Mouse (Mus musculus) kidney, adult 8-10 months (tissue): ENCODE data around the gene Mrpl34.
"Not testable (repeated sequence)": the region's sequence is repeated elsewhere in the genome, so short reads cannot be mapped to it uniquely, and the experiment has no call there.

Experiments used
- DNase-seq, 2 experiments: peaks; one replicate each; pipeline ENCODE4 v3.0.0; 2022

Mrpl34 gene

DNA sequence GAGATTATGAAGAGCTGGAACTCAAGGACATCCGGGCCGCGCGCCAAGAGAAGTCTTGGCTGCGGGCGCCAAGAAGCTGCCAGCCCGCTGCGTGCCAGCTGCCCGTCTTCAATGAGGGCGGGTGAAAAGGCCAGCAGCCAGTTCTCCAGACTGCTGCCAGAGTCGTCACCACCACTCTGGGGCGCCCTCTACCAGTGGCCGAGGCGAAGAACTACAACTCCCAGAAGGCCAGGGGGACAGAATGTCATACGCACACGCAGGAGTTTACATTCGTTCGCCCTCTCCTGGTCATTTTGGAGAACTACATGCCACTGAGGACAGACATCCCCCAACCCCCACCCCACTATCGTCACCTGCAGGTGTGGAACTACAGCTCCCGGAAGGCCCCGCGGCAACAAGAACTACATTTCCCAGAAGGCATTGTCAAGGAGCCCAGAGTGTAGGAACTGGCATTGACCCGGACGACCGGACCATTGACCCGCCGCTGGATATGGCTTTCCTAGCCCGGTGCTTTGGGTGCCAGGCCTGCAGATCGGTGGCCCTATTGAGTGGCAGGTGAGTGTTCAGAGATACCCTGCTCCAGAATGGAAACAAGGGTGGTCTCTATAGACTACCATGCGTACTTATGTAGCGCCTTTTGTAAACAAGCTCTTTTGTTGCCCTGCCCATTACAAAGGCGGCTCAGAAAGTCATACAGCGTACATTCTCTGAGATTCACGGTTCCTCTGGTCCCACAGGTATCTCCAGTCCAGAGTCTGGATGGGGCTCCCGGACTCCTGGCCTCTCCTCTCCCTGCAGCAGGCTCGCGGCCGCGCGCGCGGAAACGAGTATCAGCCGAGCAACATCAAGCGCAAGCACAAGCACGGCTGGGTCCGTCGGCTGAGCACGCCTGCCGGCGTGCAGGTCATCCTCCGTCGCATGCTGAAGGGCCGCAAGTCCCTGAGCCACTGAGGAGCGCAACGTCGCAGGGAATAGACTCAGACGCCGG lies at the start of gene Mrpl34:
TSS of gene Mrpl34 (plus strand) at position 447 of the 988 bp plus-strand sequence.
- peak; percentile 99 for DNase-seq

DNA sequence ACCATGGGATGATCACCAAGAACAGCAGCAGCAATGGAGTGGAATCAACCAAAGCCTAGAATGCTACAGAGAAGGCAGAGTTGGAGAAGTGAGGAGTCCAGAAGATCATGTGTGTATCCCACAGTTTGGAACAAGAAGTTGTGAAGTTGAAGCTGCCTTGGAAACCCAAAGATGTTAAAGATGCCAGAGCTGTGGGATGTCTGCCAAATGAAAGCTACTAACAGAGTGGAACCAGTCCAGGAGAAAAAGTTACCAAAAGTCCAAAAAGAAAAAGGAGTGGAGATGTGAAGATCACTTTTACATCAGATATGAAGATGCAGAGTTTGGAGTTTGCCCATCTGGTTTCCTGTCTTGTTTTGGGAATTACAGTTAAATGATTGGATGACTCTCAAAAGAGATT lies 42.6 kb upstream of the Mrpl34 start:
- DNase-seq: no peak

DNA sequence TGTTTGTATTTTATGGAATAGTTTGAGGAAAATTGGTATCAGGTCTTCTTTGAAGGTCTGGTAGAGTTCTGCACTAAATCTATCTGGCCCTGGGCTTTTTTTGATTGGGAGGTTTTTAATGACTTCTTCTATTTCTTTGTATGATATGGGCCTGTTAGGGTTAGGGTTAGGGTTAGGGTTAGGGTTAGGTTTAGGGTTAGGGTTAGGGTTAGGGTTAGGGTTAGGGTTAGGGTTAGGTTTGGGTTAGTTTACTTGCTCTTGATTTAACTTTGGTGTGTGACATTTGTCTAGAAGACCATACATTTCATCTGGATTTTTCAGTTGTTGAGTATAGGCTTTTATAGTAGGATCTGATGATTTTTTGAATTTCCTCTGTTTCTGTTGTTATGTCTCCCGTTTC lies 31.8 kb upstream of the Mrpl34 start:
- DNase-seq: not testable (repeated sequence)

DNA sequence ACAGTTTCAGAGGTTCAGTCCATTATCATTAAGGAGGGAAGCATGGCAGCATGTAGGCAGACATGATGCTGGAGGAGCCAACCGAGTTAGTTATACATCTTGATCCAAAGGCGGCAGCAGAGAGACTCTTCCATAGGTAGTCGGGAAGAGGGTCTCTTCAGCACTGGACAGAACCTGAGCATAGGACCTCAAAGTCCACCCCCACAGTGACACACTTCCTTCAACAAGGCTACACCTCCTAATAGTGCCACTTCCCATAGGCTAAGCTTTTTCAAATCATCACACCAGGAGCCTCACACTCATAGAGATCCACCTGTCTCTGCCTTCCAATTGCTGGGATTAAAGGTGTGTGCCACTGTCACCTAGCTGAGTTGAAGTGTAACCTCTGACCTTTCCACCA lies 27.7 kb upstream of the Mrpl34 start:
- no peak for DNase-seq

DNA sequence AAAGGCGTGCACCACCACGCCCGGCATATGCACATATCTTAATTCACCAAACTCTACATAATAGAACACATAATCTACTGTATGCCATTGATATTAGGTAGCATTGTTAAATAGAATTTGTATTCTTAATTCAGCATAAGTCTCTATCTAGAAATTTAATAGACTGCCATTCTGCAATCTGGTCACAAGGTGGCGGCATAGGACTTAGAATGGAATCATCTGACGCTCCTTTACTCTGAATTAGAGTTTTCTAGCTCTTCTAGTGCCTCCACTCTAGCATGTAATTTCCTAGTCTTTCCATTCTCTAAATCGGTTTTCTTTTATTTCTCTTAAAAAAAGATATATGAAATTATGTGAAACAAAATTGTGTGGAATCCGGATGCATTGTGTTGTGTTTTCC lies 23.4 kb upstream of the Mrpl34 start:
- DNase-seq: peak; percentile 27

DNA sequence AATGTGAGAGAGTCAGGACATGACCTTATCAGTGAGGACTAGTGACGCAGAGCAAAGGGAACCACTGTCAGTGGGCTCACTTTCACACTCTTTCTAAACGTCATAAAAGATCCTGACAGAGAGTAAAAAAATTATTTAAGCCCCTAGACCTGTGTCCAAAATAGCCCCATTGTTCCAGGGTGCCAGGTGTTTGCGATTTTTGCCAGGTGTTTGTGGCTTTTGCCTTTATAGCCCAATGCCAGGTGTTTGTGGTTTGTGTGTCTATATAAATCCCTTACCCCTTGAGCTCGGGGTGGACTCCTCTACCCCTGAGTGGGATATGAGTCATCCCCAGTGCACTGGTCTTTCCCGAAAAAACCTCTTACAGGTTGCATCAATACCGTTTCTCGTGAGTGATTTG lies 19.7 kb upstream of the Mrpl34 start:
- no peak for DNase-seq

DNA sequence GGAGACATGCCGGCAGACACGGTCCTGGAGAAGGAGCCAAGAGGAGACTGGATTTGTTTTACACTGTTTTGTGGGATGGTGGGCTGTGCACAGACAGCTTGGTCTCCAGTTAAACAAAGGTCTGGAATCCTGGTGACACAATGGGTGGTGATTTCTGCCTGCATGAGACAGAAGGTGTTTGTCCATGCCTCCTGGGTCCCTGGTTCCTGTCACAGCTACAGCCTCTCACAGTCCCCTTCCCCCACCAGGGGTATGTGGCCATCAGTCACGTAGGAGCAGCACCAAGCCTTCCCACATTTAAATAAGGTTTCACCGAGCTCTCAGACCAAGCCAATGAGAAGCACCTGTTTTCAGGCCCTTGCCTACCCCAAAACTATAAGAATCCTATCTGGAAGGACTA lies 13.4 kb upstream of the Mrpl34 start:
- no peak for DNase-seq

DNA sequence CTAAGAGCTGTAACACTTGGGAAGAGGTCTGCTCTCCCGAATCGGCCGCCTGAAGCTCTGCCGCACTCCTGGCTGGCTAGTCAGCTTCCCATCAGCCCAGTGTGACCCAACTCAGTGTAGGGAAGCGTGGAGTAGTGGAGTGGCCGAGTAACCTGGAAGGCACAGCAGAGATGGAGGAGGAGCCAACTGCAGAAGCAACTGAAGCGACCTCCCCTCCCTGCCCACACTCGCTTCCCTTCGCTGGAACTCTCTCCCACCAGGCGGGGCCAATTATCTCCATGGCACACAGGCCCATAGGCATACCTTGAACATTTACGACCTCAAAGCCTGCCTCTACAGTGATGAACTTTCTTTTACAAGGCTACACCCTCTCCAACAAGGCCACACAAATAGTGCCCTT lies 13.0 kb upstream of the Mrpl34 start:
- DNase-seq: no peak

DNA sequence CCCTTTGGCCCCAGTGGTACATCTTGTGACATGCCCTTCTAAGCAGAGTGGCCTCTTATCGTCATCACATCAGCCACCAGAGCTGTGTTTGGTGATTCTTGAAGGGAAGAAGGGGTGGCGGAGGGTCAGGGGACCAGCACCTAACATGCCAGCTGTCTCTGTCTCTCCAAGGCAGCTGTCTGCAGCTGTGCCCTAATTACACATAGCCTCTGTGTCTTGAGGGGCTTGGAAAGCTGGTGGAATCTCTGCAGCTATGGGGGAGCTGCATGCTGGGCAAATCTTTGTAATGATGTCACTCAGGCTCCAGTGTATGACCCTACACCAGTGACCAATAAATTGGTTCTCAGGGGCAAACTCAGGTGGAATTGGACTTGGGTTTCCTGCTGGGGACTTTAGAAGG lies 12.1 kb upstream of the Mrpl34 start:
- DNase-seq: no peak

DNA sequence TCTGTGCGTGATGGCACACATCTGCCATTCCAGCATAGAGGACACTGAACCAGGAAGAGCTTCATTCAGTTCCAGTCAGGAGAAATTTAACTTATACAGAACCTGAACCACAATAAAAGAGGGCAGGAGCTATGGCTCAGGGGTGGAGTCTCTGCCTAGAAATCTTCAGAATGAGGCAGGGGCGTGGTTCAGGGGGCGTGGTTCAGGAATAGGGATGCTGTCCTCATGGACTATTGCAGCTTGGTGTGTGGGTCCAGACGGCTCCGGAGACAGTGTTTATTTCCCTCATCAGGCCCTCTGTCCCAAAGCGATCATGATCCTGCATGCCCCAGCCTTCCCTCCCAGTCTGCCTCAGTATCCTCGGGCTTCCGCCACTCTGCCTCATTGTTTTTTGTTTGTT lies 10.1 kb upstream of the Mrpl34 start:
- DNase-seq: no peak

DNA sequence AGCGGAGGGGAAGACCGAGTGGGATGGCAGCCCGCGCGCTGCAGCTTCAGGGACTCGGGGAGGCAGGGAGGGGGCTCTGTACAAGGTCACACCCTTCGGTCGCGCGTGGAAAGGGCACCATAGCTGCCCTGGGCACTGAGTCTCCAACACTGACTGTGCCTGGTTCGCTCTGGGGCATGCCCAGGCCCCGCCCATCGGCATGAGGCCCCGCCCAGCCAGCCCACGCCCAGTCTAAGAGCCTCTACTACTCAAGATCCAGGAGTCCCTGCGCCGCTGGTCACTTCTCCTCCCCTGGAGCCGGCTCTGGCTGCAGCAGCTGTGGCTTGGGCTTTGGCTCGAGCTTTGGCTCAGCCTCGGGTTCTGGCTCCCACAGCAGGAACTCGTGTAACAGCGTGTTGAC lies 7.9 kb upstream of the Mrpl34 start:
- DNase-seq: no peak

DNA sequence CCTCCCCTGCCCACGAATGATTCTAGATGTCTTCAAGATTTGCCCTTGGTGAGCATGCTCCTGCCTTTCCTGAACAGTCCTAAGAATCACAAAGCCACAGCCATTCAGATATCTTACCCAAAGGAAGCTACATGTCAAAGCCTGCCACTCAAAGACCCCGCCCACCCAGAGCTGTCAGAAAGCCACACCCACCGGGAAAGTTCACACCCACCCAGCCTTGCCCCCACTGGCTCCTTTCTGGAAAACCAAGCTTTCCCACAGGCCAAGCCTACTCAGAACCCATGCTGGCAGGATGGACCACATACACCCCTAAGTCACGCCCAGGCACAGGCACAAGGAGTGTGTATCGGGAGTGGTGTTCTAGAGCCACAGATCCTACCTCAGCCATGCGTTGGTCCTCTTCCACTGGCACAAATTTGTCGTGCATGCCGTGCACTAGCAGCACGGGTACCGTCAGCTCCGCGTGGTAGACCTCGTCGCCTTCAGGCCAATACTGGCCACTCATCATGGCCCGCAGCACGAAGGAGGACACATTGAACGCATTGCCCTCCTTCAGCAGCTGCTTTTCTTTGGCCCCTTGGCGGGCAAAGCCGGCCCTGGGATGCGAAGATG lies 7.0 kb upstream of the Mrpl34 start:
- DNase-seq: no peak

DNA sequence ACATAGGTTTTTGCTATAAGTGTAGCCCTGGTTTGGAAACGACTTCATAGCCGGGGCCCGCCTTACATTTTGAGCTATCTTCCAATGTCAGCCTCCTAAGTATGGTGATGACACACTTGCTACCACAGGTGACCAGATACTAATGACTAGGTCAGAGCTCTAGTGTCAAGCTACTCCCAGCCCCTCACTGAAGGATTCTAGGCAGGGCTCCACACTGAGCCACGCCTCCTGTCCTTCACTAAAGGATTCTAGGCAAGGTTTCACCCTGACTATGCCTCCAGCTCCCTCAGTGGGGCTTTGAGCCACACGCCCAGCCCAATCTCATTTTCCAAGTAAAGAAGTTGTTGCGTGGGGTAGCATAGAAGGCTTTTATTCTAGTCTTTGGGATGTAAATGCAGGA lies 4.0 kb upstream of the Mrpl34 start:
- no peak for DNase-seq

DNA sequence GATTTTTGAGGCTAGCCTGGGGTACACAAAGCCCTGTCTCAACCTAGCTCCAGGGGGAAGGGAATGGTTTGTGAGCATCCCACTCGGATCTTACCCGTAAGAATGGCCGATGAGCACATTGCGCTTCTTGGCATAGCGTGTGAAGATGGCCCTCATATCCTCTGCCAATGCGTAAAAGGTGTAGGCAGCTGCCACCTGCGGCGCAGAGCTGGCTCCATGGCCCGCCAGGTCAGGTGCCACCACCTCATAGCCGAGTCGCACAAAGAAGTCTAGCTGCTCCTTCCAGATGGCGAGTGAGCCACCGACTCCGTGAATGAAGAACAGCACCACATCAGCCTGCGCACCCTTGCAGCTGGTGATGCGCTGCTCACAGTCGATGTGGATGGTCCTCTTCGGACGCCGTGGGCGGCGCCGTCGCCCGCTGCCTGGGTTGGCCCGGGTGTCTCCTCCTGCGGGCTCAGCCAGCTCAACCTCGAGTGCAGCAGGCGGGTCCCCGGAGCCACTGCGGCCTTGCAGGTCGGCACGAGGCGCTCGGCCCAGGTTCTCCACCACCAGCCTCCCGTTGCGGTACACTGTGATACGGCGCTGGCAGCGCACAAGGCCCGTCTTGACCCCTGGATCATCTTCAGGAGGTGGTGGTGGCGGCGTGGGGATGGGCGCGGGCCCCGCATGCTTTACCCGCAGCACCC lies 3.5 kb upstream of the Mrpl34 start:
- DNase-seq: no peak

DNA sequence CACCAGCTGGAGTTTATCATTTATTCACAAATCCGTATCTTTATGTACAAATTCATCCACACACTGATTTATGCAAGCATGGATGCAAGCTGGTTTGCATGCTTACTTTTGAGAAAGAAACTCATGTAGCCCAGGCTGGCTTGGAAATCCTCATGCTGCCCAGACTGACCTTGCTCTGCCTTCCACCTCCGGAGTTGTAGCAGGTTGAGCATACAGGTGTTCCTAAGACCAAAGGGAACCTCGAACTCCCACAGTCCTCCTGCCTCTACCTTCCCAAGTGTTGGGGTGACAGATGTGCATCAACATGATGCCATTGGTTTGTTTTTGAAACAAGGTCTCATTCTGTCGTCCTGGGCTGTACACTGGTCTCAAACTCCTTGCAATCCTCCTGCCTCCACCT lies 2.6 kb upstream of the Mrpl34 start:
- DNase-seq: no peak

DNA sequence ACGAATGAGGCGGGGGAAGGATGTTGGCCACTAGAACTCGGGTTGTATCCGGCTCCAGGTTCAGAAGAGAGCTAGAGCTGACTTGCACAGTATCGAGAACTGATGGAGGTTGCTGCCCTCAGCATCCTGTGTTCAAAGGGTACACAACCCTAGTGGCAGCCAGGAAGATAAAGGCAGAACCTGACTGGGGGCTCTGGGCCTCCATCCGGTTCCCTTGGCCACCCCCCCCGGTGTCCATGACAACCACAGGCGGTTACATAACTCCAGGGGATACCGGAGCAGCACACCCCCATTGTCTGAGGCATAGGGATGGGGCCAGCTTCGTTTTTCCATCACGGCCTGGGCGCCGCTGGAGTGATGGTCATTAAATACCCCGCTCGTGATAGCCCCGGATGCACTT lies 2.0 kb upstream of the Mrpl34 start:
- no peak for DNase-seq

DNA sequence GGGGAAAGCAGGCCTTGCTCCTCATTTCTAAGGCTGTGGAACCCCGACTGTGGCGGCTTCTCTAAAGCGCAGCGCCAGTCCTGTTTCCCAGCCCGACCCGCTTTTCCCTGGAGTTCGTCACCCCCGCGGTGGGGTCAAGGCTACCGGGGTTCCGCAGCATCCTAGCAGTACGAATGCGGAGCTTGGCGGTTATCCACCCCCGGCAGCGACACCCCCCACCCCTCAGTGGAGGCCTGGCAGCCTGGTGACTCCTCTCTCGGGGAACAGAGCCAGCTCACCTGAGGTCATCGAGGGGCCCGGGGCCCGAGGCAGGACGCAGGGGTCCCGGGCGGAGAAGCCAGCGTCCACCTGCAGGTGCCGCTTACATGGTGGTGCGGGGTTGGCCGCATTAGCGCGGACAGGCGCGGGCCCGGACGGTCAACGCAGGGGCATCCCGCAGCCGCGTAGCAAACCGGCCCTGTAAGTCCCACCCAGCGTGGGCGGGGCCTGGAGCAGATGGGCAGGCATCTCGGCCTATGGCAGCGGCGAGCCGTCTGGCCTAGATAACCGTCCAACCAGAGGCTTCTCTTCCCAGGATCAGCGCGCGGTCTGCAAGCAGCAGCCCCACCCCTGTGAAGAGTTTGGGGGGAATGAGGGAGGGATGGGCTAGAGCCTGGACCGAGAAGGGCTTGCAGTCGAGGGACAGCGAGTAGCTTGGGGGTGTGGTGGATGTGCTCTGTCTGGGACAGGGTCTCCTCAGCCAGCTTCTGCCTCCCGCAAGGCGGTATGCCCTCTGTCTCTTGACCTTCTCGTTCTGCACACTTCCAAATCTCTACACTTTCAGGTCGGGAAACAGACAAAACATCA lies 1.3 kb upstream of the Mrpl34 start, which contains the start of gene Abhd8:
TSS of gene Abhd8 (minus strand) at position 468 of the 846 bp plus-strand sequence.
- peak; percentile 96 to 98 for DNase-seq

DNA sequence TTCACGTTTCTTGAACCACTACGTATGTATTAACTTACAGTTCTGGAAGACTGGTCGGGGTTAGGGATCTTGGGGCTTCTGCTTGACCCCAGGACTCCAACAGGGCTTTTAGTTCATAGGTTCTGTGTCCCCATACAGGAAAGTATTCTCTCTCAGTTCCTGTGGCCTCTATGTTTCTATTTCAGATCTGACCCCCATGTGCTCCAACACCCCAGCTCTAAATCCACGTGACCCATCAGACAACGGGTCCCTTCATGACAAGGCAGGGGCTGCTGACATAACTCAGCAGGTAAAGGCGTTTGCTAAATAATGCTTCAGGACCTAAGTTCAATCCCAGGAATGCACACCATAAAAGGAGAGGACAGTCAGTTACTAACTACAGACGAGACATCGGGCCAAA lies 974 bp downstream of the Mrpl34 start:
- DNase-seq: no peak

DNA sequence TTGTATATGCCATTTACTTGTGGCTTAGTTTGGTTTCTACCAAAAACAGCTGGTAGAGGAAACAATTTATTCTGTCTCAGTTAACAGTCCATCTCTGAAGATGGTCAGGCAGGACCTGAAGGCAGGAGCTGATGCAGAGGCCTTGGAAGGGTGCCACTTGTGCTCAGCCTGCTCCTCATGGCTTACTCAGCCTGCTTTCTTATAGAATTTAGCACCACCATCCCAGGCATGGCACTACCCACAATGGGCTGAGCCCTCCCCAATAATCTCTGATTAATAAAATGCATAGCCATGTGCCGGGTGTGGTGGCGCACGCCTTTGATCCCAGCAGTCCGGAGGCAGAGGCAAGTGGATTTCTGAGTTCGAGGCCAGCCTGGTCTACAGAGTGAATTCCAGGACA lies 1.4 kb downstream of the Mrpl34 start:
- DNase-seq: no peak

DNA sequence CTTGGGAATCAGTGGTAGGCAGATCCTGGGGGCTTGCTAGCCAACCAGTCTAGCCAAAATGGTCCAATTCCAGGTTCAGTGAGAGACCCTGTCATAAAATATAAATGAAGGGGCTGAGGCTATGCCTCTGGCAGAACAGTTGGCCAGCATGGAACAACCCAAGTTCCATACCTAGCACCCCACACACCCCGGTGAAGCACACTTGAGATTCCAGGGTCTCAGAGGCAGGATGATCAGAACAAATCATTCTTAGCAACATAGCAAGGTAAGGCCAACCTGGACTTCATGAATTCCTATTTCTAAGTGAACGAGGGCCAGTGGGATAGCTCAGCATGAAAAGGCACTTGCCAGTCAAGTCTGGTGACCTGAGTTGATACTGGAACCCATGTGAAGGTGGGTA lies 2.4 kb downstream of the Mrpl34 start:
- no peak for DNase-seq

DNA sequence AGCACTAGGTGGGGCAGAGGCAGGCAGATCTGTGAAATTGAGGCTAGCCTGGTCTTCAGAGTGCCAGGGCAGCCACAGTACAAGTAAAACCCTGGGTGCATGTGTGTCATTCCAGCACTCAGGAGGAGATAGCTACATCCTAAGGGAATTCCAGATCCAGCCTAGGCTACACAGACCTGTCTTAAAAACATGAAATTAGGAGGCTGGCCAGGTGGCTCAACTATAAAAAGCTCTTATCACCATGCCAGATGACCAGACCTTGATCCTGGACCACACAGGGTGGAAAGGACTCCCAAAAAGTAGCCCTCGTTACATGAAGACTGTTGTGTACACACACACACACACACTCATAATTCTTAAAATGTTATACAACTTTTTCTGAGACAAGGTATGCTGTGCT lies 3.2 kb downstream of the Mrpl34 start:
- DNase-seq: no peak

DNA sequence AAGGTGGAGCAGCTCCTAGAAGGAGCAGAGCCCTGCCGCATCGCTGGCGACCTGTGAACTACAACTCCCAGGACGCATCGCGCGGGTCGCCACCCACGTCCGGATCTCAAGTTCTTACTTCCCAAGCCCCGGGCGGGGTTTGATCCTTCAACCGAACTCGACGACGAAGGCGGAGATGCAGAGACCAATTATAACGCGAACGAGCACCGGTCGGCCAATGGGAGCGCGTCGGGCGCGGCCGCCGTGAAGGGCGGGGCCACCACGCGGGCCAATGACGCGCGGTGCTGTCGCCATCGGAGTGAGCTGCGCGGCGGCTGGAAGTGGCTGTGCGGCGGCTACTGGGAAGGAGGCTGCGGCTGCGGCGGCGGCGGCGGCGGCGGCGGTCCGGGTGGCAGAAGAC lies 4.2 kb downstream of the Mrpl34 start, which contains the start of gene Dda1:
TSS of gene Dda1 (plus strand) at position 284 of the 400 bp plus-strand sequence.
- peak; percentile 99 for DNase-seq

DNA sequence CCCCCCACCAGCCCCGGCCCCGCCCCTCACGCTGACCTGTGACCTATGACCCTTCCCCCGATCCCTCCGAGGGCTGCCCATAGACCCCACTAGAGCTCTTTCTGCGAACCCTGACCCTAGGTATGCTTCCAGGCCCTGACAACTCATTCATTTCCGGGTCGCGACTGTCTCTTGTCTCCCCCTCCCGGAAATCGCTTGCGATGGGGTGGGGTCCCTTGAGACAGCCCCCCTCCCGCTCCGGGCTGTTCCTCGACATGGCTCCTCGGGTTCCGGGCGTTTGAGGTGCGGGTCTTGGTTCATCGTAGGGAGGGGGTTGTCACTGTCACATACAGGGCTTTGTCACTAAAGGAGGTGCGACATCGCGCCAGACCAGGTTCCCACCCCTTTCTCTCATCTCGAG lies 4.7 kb downstream of the Mrpl34 start:
- peak in 1 of 2 experiments; percentile 51 for DNase-seq
